Mouse (Mus musculus) brain, embryonic 14.5 days (tissue): ENCODE results near the gene Eml2.

Experiments used
- CTCF ChIP-seq: fragments of 200-500 bp; IDR thresholded peaks from 2 replicates; pipeline ENCODE4 v1.5.1; 2012; ENCODE audit warnings: inconsistent platforms, mild to moderate bottlenecking, moderate library complexity, borderline replicate concordance; ENCODE audit not compliant: insufficient read depth, insufficient read length; ENCODE audit errors: extremely low read depth
- POLR2A ChIP-seq: fragments of 200-500 bp; IDR thresholded peaks from 2 replicates; pipeline ENCODE4 v1.6.1; 2012; ENCODE audit warnings: mild to moderate bottlenecking, inconsistent platforms, borderline replicate concordance; ENCODE audit not compliant: poor library complexity, insufficient read depth, insufficient read length, severe bottlenecking; ENCODE audit errors: extremely low read depth

- TF ChIP-seq POLR2A (no peak), CTCF (no peak)
These were observed 58.4 kb downstream of the Eml2 start for GRCm38 (mm10) chr7:19234652-19235051.
